Mouse (Mus musculus): Measurements from ENCODE around the gene Ube2d3.
"Not testable (repeated sequence)": the region's sequence is repeated elsewhere in the genome, so short reads cannot be mapped to it uniquely, and the experiment has no call there.

Gene Ube2d3

DNA sequence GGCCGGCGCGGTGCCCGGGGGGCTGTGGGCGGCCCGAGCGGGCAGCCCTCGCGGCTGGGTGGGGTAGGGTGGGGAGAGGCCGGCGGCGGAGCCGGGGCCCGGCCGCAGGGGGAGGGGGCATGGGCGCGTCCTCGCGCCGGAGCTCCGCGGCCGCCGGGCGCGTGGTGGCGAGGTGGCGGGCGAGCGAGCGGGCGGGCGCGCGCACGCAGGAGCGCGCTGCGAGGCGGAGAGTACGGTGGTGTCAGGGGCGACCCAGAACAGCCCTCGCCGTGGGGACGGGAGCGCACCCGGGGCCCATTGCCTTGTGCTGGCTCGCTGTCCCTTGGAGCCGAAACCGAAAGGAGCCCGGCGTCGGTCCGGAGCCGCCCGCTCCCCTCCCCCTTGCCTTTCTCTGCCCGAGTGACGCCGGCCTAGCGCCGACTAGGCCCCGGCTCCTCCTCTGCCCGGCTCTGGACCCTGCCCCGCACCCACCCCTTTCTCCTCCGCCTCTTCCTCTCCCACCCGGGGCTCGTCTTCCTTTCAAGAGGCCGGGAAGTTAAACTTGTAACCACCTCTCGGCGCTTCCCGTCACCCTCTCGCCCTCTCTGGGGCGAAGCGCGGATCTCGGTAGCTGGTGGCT, 1.1 kb downstream of the Ube2d3 start:
- DNase-seq: peak; percentile 93 to 94

DNA sequence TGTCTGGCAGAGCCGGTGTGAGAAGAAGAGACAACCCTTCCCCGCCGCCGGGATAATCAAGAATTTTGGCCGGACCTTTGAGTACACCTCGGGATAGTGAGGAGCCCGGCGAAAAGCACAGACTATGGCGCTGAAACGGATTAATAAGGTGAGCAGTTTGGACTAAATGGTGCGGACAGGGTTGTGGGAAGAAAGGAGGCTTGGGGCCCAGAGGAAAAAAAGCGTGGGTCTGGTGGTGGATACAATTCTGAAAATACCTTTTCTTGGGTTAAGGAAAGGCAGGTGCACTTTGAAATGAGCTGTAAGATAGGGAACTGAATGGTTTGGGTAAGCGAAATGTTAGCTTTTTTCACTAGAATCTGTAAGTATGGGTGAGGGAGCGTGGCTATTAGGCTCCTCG, 1.7 kb downstream of the Ube2d3 start:
- DNase-seq: no peak

DNA sequence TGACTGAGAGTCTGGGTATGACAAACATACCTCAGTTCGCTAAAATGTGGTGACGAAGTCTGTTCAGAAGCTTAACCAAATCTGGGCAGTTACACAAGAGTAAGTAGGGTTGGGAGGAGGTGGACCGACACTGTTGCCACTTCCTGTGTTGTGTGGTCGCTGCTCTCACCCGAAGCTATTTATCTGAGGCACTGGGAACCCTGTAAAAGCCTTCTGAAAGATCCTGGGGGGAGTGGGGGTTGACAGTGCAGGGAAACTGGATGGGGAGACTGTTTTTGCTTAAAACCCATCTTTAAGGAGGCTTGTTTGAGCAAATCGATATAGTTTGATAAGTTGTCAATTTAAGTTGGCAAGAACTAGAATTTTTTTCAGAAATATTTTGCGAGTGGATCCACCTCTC, 2.3 kb downstream of the Ube2d3 start:
- peak; percentile 27 to 44 for DNase-seq

DNA sequence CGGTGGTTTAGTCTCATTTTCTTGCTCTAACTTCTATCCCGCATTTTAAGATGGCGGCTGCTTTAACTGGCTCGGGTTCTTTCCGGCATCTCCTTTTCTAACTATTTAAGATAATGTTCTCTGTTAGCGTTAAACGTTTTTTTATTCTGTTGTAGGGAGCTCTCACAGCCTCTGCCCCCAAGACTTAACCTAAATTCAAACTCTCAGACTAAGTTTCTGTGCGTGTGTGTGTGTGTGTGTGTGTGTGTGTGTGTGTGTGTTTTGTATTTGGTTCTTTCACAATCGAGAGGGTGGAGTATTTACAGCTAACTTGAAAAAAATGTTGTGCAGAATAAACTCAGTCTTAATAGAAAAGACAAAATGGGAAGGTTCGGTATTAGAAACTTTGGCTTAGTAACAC, 2.7 kb downstream of the Ube2d3 start:
- DNase-seq: no peak

DNA sequence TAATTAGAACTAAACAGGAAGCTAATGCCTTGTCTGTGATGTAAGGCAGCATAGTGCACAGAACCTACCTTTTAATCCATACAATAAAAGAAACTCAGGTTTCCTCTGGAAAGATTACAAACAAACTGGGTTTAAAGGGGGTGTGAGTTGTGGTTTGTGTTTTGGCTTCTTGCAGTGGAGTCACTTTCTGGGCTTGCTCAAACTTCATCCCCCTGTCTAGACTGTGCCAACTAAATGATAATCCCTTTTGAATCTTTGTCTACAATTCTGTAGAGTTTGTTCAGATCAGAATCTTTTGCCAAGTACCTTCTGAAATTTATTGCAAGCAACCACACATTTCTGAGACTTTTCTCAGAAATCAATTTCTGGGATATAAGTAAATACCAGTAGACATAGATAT, 7.0 kb downstream of the Ube2d3 start:
- no peak for DNase-seq

DNA sequence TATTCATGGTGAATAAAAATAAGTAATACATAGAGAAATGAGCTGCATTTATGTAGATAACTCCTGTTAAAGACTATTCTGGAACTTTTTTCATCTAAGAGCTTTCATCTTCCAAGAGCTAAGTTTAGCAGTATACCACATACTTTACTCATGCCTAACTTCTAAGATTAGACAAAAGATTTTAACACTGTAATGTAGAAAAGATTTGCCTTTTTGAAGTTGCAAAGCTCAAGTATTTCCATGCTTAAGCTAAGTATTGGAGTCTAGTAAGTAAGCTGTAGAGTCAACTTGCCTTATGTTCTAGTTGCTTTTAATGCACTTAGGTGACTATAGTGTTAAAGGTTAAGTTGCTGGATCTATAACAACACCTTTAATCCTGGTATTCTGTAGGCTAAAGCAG, 21.0 kb downstream of the Ube2d3 start:
- DNase-seq: no peak

DNA sequence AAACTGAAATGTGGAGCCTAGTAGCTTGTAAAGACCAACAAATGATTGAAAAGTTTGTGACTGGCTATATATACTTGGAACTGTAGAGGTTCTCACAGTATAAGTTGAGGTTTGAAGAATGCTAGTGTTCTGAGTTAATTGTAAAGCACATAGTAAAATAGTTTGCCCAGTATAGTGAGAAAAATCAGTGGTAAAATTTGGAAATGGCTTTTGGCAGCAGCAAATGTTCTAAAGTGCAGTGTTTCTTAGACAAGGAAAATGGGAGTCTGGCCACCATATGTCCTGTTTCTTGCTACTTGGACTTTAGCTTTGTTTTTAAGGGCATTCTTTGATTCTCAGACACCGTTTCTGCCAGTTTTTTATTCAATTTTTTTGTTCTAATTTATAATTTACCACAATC, 30.5 kb downstream of the Ube2d3 start:
- DNase-seq: no peak

DNA sequence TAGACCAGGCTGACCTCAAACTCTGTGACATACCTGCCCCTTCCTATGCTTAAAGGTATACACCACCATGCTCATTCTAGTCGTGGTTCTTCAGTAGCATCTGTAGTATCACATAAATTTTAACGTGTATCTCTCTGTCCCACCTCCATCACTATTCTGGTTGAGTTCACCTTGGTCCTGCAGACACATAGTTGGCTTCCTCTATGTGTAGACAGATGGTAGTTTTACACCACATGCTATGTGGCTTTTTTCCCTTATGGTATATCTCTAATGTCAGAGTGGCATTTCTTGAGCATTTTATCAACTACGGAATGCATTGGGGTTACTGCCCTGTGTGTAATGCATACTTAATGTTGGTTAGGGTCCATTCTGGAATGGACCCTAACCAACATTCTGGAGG, 31.2 kb downstream of the Ube2d3 start:
- DNase-seq: no peak

DNA sequence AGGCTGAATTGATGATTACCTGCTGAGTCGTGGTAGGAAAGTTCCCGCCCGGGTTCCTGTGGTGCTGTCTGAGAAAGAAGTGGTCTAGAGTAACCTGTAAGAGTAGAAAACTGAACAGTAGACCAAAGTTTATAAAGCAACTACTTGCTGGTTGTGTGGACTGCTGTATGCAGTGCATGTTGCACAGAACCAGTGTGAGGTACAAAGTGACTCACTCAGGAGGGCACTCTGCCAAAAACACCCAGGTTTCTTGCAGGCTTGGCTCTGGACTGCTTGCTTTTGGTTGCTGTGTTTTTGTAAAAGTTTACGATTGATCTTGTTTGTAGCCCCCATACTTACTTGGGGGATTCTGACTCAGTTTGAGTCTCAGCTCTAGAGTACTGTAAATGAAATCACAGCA, 32.0 kb downstream of the Ube2d3 start:
- DNase-seq: peak; percentile 83 to 89

DNA sequence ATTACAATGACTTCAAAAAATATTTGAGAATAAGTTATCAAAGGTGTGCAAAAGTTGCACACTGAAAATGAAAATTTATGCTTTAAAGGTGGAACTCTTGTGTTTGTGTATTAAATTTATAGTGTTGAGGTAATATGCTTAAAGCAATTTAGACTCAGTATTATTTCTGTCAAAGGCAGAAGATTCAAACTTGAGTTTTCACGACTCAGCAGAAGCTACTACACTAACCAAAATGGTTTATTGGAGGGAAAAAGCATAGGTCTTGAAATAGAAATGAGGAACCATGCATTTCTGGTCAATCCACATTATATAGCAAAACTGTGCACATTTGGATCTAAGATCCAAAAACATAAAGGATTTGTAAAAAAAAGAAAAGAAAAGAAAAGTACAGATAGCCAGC, 32.9 kb downstream of the Ube2d3 start:
- no peak for DNase-seq

DNA sequence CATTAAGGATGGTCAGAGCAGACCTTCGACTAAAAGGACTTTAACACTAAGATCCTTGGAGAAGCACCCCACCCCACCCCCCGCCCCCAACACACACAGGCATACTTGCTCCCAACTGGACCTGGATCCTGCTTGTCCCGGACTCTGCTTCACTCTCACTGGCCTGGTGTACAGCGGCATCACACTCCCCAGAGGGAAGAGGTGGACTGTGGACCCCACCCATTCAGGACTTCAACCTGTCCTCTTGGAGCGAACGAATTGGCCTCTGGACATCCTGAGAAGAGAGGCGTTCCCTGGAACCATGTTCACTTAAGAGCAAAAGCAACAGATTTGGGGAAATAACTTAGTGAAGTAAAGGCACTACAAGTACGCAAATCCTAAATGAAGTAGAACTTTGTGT, 37.1 kb downstream of the Ube2d3 start:
- peak; percentile 70 to 71 for DNase-seq

DNA sequence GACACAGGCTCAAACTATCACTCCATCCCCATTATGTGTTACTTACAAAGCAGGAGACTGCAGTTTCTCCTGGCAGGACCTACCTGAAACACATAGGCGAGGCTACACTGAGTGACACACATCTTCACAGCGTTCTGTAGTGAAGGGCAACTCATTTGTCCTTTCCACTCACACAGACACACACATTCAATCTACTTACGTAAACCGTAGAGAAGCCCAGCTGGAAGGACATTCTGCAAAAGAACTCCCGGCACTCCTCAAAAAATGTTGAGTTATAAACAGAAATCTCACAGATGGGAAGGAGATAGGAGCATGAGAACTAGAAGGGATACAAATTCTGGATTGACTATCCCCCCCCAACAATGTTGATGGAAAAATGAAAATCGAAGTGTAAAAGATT, 38.3 kb downstream of the Ube2d3 start:
- no peak for DNase-seq

DNA sequence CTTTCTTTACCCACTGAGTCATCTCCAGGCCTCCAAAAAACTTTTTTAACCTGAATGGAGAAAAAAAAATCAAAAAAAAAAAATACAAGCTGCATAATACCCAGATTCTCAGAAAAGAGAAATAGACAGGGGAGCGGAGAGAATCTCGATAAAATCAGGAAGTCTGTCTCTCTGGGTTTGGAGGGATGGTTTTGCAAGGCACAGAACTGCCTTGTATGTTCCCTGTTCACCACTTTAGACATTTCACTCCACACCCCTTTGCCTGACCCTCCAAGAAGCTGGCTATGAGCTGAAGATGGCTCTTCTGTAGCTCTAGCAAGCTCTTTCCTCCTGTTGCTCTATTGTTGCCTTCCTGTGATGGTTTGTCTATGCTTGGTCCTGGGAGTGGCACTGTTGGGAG, 39.0 kb downstream of the Ube2d3 start:
- no peak for DNase-seq

DNA sequence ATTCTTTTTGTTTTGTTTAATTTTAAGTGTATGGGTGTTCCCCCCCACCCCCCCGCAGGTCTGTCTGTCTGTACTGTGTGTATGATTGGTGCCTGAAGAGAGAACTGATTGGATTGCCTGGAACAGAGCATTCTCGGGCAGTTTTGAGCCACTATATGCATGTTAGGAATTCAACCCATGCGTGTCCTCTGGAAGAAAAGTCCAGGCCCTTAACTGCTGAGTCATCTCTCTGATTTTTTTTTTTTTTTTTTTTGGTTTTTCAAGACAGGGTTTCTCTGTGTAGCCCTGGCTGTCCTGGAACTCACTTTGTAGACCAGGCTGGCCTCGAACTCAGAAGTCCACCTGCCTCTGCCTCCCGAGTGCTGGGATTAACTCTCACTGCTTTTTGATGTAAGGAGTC, 41.1 kb downstream of the Ube2d3 start:
- not testable (repeated sequence) for DNase-seq

DNA sequence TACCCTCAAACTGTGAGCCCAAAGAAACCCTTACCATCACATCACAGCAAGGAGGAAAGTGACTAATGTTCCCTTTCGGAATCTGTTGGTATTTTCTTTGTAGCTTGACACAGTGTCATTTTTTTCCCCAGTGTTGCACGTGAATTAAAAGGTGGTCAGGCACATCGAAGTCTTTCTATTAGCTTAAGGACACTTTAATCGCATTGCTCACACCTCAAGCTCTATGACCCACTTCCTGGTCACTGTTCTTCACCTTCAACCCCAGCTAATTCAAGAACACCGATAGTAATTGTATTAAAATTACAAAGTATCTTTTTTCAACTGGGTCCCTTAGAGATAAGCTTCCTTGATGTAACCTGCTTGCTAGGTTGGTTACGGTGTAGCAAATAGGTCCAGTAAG, 42.8 kb downstream of the Ube2d3 start:
- DNase-seq: no peak

DNA sequence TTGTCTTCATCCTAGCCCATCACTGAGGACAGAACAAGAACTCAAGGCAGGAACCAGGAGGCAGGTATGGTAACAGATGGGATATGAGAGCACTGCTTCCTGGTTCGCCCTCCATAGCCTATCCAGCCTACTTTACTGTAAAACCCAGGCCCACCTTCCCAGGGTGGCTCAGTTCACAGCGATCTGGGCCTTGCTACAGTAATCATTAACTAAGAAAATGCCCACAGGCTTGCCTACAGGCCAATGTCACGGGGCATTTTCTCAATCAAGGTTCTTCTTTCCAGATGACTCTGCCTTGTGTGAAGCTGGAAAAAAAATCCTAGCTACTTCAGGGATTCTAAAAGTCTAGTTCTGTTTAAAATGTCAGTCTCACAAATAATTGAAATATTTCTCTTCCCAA, 43.7 kb downstream of the Ube2d3 start:
- DNase-seq: peak; percentile 42 to 78

DNA sequence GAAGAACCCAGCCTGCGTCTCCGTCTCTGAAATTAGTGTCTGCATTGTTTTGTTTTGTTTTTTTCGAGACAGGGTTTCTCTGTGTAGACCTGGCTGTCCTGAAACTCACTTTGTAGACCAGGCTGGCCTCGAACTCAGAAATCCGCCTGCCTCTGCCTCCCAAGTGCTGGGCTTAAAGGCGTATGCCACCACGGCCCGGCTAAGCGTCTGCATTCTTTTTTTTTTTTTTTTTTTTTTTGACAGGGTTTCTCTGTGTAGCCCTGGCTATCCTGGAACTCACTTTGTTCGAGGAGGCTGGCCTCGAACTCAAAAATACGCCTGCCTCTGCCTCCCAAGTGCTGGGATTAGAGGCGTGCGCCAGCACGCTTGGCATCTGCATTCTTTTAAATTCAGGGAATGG, 46.7 kb downstream of the Ube2d3 start:
- DNase-seq: not testable (repeated sequence)

DNA sequence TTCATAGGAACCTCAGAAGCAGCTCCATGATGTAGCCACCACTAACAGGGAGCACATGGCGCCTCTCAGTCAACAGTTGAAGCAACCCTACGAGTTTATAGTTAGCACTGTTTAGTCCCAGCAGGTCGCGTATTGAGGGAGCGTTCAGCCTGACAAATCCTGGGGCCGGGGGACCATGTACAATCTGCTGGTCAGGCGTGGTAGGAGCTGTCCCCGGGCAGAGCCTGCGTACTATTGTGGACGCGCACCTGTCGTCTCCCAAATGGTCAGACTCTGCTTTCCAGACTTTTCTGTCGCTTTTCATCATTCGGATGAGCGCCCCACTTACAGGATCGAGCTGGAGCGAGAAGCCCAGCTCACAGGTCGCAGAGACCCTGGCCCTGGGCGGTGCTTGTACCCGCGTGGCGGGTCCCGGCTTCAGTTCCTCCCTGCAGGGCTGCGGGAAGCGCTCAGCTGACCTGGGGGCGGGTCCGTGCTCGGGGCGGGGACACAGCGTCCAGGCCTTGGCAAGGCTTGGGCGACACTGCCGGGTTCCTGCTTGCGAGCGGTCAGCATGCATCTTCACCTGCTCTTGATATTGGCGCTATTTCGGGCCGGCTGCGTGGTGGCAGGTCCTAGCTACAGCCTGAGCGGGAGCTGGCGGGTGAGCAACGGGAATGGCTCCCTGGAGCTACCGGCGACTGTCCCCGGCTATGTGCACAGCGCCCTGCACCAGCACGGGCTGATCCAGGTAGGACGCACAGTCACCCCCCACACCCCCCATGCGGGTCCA, 47.4 kb downstream of the Ube2d3 start, which contains the start of gene Manba:
TSS of gene Manba (plus strand) at position 484 of the 772 bp plus-strand sequence.
- peak; percentile 89 to 94 for DNase-seq

DNA sequence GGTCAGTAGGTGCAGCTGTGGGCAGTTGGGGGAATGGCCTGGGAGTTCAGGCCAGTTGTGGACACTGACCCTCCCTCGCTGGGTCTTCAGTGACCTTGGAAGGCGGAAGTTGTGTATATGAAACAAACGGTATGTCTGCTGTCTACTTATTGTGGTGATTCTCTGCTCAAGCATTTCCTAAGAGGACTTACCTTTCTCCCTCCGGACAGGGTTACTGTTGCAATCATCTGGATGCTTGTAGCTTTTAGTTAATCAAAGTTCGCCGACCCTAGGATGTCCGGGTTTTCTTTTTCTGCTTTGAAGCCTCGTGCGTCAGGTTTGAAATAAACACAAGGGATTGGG, 47.9 kb downstream of the Ube2d3 start:
- DNase-seq: no peak

DNA sequence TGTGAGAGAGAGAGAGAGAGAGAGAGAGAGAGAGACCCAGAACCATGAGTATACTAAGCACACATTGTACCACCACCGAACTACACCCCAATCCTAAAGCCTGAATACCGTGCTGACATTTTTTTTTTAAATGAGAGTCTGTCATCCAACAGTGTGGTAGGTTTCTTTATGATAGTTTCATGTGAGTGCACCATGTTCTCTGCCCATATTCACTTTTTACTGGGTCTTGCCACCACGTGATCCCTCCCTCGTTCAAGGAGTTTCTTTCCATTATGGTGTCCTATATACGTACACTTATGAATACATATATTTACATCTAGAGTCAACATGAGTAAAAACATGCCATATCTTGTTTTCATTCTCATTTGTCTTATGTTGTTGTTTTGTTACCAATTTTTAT, 48.4 kb downstream of the Ube2d3 start:
- no peak for DNase-seq

DNA sequence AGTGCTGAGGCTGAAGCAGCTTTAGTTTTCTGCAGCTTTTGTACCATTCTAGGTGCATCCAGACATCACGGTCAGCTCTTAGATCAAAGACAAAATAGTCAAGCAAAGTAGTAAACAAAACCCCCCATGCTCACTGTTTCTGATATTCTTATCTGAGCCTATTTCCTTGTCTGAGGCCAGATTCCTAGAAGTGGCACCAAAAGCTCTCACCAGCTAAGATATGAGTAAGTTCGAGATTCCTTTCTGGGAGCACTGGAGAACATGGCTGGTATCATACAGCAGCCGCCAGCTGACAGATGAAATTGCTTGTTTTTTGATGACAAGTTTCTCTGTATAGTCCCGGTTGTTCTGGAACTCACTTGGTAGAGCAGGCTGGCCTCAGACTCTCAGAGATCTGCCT, 49.9 kb downstream of the Ube2d3 start:
- DNase-seq: no peak

DNA sequence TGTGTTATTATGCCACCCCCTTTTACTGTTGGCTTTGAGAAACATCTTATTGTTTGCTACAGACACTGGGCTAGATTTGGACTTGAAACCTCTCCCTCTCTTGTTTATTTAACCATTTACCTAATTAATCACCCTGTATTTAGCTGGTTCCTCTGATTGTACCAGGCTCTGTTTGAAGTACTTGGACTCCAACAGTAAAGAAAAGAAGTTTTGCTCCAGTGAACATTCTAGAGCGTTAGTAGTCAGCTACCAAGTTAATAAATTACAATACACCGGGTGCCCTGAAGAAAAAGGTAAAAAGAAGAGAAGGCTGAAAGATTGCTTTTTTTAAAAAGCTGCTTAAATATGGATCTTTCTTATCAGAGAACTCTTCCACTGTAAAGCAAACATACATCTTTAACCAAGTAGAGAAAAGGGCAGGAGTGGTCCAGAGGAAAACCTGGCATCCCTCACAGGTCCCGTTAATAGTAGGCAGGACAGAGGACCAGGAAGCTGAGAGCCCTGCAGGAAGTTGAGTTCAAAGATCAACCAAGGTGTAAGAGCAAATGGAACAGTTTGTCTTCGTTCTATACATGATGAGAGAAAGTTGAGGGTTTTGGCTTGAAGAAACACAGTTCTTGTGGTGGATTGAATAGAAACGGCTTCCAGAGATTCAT, 52.0 kb downstream of the Ube2d3 start:
- peak; percentile 41 to 58 for DNase-seq

DNA sequence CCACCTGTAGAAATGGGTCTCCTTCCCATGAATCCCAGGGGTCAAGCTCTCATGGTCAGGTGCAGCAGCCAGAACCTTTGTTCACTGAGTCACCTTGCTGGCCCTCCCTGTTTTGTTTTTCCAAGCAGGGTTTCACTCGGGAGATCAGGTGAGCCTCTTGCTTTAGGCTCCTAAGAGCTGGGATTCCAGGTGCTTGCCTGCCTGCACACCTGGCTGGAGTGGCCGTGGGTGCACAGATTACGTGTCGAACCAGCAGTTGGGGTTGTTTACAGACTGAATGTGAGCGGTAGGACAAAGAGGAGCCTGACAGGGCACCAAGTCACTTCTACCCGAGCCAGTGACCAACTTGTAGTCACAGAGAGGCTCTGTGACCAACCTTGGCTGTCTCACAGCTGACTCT, 53.2 kb downstream of the Ube2d3 start:
- peak in 1 of 2 experiments; percentile 37 for DNase-seq

DNA sequence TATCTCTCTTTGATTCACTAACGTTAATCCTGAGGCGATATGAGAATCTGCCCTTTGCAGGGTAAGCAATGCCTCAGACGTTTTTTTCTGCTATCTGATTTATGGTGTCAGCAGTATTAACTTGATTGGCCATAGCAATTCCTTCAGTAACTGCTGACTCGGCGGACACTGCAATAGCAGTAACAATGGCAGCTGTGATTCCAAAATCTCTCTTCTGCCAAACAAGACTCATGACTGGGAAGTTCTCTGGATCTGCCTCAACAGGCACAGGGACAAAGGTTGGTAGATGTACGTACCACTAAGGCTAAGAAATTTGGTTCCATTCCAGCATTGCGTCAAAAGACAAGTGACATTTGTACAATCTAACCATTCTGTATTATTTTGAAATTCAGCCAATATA, 55.4 kb downstream of the Ube2d3 start:
- peak; percentile 58 to 59 for DNase-seq
